Mouse (Mus musculus) kidney, adult 2 months (tissue): ENCODE measurements around the gene Txndc2. TPM values are rescaled to one million over a fixed set of nuclear protein-coding genes. Genes with fewer than 3 reads are reported as not detected.

ENCODE experiments used
- DNase-seq: peaks from one replicate; pipeline ENCODE4 v3.0.0; 2021
- H3K27ac ChIP-seq: fragments of 200-500 bp; 2 replicates; pipeline ENCODE4 v1.5.1; 2012; ENCODE audit warnings: low read depth, low read length, control low read depth, inconsistent platforms; ENCODE audit not compliant: insufficient read depth
- H3K27me3 ChIP-seq: fragments of 200-500 bp; replicated peaks from 2 replicates; pipeline ENCODE4 v1.6.1; 2012; ENCODE audit warnings: mild to moderate bottlenecking, moderate library complexity, low read length, inconsistent platforms; ENCODE audit not compliant: control insufficient read depth, insufficient read depth
- H3K36me3 ChIP-seq: fragments of 200-500 bp; 2 replicates; pipeline ENCODE4 v1.6.1; 2012; ENCODE audit warnings: mild to moderate bottlenecking, moderate library complexity, low read length, inconsistent platforms; ENCODE audit not compliant: control insufficient read depth, insufficient read depth
- H3K4me1 ChIP-seq: fragments of 200-500 bp; 2 replicates; pipeline ENCODE4 v1.6.1; 2011; ENCODE audit warnings: low read length; ENCODE audit not compliant: control insufficient read depth, insufficient read depth
- H3K4me3 ChIP-seq: fragments of 200-500 bp; 2 replicates; pipeline ENCODE4 v1.5.1; 2011; ENCODE audit warnings: mild to moderate bottlenecking, low read depth, low read length, control low read depth; ENCODE audit not compliant: insufficient read depth
- CTCF ChIP-seq: fragments of 200-500 bp; conservative IDR thresholded peaks from 2 replicates; pipeline ENCODE4 v1.5.1; 2011; ENCODE audit warnings: low read depth, mild to moderate bottlenecking, control low read depth, low read length, moderate library complexity, mixed read lengths; ENCODE audit not compliant: insufficient read depth, insufficient read length
- POLR2A ChIP-seq: fragments of 200-500 bp; IDR thresholded peaks from one replicate; pipeline ENCODE4 v1.6.1; 2011; ENCODE audit warnings: low read depth, low read length, control low read depth
- WGBS: fragments of 180-500 bp; shearing (Covaris S2); methylation state at CpG from one replicate; pipeline ENCODE4 v1.1.7; 2018; 5-methylcytosine and 5-hydroxymethylcytosine counted together
- polyA plus RNA-seq: library from polyadenylated mRNA; depleted of rRNA; stranded (reverse); fragments of >200 nt; gene quantifications from 2 replicates; pipeline ENCODE4 v1.2.3, GENCODE M21; 2012; rRNA removed

Txndc2 gene
- polyA plus RNA-seq, 1 experiment: 0.05 TPM

DNA sequence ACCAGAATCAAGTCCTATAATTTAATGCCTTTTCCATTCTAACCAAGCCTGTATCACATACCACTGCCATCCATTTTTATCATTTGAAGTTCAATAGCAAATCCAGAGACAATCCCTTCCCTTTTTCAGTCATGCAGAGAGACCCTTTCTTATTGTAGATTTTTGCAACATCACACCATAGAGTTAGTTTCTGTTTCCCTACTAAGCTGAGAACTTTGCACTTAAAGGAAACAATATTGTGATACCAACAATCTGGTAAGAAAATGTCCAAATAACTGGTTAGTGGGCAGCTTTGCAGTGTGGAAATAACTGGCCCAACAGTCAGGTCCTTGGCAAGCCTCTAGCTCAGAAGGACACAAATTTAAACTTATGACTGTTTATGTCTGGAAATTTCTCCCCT lies 37.1 kb downstream of the Txndc2 start:
- no peak for TF ChIP-seq CTCF
- no peak for TF ChIP-seq POLR2A
- peaks cover 24% of the 10 kb centered on the region for H3K4me1 ChIP-seq
- no peak for DNase-seq
- no peak overlapping the region for H3K27ac ChIP-seq
- no peak overlapping the region for H3K4me3 ChIP-seq
- no peaks in the 10 kb centered on the region for H3K27me3 ChIP-seq
- no peaks in the 10 kb centered on the region for H3K36me3 ChIP-seq

- no peak for DNase-seq
- TF ChIP-seq CTCF (no peak), POLR2A (no peak)
- H3K27ac ChIP-seq: no peak overlapping the region
- no peaks in the 10 kb centered on the region for H3K36me3 ChIP-seq
- H3K27me3 ChIP-seq: no peaks in the 10 kb centered on the region
- no peak overlapping the region for H3K4me3 ChIP-seq
- H3K4me1 ChIP-seq: peaks cover 24% of the 10 kb centered on the region
These were observed 37.7 kb downstream of the Txndc2 start for GRCm38 (mm10) chr17:65604315-65604714.

DNA sequence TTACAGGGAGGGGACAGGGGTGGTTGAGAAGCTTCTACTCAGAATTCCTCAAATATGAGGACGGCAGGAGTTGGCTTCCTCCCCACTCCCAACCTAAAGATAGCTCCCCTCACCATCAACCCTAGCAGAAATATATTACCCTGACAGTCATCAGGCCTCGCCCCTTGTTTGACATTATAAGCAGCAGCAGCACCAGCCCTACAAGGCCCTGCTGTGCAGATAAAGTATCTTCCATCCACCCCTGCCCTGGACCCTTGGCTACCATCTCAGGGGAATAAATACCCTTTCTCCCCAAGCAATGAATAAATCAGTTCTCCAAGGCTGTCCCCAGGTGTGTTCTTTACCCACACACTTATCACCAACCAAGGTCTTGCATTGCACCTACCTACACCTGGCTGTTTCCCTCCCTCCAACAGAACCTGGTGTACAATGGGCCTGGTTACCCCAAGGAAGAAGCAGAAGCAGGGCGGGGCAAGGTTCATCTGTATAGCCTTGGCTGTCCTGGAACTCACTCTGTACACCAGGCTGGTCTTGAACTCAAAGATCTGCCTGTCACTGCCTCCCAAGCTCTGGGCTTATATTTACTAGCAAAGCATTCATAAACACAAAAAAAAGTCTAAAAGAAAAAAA lies 44.0 kb downstream of the Txndc2 start:
- H3K4me3 ChIP-seq: no peak overlapping the region
- H3K4me1 ChIP-seq: peaks cover 9% of the 10 kb centered on the region; the same call in 1 of the 2 replicates
- no peak overlapping the region for H3K27ac ChIP-seq
- WGBS: 73% methylated on average over 3 of the region's 3 CpGs
- no peak for TF ChIP-seq CTCF
- no peak for TF ChIP-seq POLR2A
- no peaks in the 10 kb centered on the region for H3K27me3 ChIP-seq
- DNase-seq: no peak
- H3K36me3 ChIP-seq: no peaks in the 10 kb centered on the region; the same call in 1 of the 2 replicates

DNA sequence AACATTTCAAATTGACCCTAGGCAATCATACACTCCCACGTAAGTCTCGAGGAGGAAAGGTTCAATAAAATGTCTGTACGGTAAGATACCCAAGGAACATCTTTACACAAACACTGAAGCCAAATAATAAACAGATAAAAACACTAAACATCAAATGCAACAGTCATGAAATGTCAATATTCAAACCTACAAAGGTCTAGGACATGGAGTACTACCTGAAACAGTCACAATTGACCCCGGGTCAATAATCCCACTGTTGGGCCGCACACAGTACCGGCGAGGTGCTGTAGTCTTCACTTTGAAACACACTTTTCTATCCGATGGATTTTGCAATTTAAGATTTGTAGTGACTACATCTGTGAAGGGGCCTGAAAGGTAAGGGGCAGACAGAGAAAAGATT lies 47.3 kb downstream of the Txndc2 start:
- no peak overlapping the region for H3K27ac ChIP-seq
- DNase-seq: no peak
- H3K4me3 ChIP-seq: no peak overlapping the region
- no peaks in the 10 kb centered on the region for H3K27me3 ChIP-seq
- peaks cover 3% of the 10 kb centered on the region for H3K36me3 ChIP-seq
- TF ChIP-seq POLR2A (no peak), CTCF (no peak)
- WGBS: 76% methylated on average over 8 of the region's 8 CpGs
- H3K4me1 ChIP-seq: peaks cover 9% of the 10 kb centered on the region; the same call in 1 of the 2 replicates

Other genes starting within 250 kb of the Txndc2 start
- gene Tmem232, start 101.4 kb downstream of the Txndc2 start, polyA plus RNA-seq: 0.04 TPM in 1 of 2 replicates, not detected in the other
- 21.2 and 27.5 TPM in 2 replicates for gene Vapa, start 28.6 kb downstream of the Txndc2 start, polyA plus RNA-seq
- gene Rab31, start 130.6 kb upstream of the Txndc2 start, polyA plus RNA-seq: 16.8 and 17.6 TPM in 2 replicates
- gene Ppp4r1, start 140.4 kb upstream of the Txndc2 start, polyA plus RNA-seq: 34.3 and 37.6 TPM in 2 replicates
- gene Ralbp1, start 243.6 kb upstream of the Txndc2 start, polyA plus RNA-seq: 29.8 and 30.7 TPM in 2 replicates